Mouse (Mus musculus): Measurements from ENCODE around the gene Cdk12. TPM values are rescaled to one million over a fixed set of nuclear protein-coding genes. Genes with fewer than 3 reads are reported as not detected.

Gene Cdk12
- 39.0 TPM for polyA plus RNA-seq (2014; fragmentation: Illumina TruSeq; extraction: RNeasy Lipid Tissue Mini Kit (QIAGEN cat#74804); ENCODE audit: low read depth, low replicate concordance)

DNA sequence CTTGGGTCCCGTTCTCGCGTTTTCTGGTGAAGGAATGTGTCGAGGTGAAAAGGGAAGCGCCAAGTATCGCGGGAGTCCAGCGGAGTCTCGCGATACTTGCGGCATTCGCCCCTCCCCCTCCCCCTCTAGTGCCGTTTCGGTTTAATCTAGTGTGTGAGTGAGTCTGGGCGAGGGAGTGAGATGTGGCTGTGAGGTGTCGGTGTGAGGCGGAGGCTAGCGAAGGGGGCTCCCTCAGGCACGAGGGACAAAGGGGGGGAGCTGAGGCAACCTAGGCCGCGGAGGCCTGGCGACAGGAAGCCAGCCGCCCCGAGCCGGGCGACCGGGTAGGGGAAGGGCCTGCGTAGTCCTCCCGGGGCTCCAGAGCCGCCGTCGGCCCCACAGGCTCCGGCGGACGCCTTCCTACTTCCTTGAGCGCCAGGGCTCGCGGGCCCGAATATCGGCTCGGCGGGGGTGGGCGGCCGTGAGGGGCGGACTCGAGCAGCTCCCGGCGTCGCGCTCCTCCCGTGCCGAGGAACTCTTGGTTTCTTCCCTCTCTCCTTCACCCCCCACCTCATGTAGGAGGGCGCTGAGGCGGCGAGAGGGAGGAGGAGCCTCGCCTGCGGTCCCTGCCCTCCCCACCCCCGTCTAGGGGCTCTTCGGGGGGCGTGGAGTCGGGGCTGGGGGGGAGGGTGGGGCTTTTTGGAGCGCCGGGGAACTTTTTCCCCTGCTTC is at the start of gene Cdk12:
TSS of gene Cdk12 (plus strand) at position 419 of the 710 bp plus-strand sequence.

DNA sequence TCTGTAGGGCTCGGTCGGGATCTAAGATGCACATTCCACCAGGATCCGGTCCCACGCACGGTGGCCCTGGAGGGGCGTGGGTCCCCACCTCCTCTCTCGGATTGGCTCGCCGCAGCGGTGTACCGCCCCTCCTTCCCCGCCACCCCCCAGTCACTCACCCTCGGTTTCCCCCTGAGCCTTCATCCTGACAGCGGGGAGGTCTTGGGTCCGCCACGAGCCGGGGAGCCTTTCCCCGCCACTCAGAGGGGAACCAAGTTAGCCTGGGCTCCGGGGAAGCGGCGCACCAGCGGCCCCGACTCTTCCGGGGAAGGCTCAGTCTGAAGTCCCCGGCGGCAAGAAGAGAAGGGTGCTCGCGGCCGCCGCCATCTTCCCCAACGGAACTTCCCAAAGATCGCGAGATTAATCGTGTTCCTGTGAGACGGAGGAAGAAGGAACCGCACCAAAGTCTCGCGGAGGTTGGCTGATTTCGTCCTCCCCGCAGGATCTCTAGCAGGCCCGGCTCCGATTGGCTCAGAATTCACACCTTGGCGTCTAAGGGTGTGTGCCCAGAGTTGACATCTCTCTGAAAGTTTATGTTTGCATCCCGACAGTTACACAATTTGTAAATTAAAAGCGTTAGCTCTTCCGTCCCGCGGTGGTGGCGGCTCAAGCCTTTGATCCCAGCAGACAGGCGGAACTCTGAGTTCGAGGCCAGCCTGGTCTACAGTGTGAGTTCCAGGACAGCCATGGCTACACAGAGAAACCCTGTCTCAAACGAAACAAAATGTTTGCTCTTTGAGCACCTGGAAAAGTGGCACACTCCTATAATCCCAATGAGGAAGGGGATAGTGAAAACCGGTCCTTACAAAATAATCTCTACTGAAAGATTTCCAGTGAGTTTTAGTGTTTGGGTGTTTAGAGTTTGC is 9.7 kb upstream of the Cdk12 start, which contains the start of gene Med1:
TSS of gene Med1 (minus strand) at position 393 of the 905 bp plus-strand sequence.

Other genes with a start within 250 kb of the Cdk12 start
- 2.4 TPM for gene Plxdc1, start 216.6 kb upstream of the Cdk12 start, polyA plus RNA-seq (2014; fragmentation: Illumina TruSeq; extraction: RNeasy Lipid Tissue Mini Kit (QIAGEN cat#74804); ENCODE audit: low read depth, low replicate concordance)
- 0.27 TPM for gene Arl5c, start 206.9 kb upstream of the Cdk12 start, polyA plus RNA-seq (2014; fragmentation: Illumina TruSeq; extraction: RNeasy Lipid Tissue Mini Kit (QIAGEN cat#74804); ENCODE audit: low read depth, low replicate concordance)
- 2.3 TPM for gene Cacnb1, start 180.0 kb upstream of the Cdk12 start, polyA plus RNA-seq (2014; fragmentation: Illumina TruSeq; extraction: RNeasy Lipid Tissue Mini Kit (QIAGEN cat#74804); ENCODE audit: low read depth, low replicate concordance)
- 55.1 TPM for gene Rpl19, start 176.3 kb upstream of the Cdk12 start, polyA plus RNA-seq (2014; fragmentation: Illumina TruSeq; extraction: RNeasy Lipid Tissue Mini Kit (QIAGEN cat#74804); ENCODE audit: low read depth, low replicate concordance)
- 0.64 TPM for gene Stac2, start 149.6 kb upstream of the Cdk12 start, polyA plus RNA-seq (2014; fragmentation: Illumina TruSeq; extraction: RNeasy Lipid Tissue Mini Kit (QIAGEN cat#74804); ENCODE audit: low read depth, low replicate concordance)
- 14.0 TPM for gene Fbxl20, start 52.7 kb upstream of the Cdk12 start, polyA plus RNA-seq (2014; fragmentation: Illumina TruSeq; extraction: RNeasy Lipid Tissue Mini Kit (QIAGEN cat#74804); ENCODE audit: low read depth, low replicate concordance)
- 134 TPM for gene Med1, start 9.8 kb upstream of the Cdk12 start, polyA plus RNA-seq (2014; fragmentation: Illumina TruSeq; extraction: RNeasy Lipid Tissue Mini Kit (QIAGEN cat#74804); ENCODE audit: low read depth, low replicate concordance)
- gene Neurod2, start 126.6 kb downstream of the Cdk12 start, polyA plus RNA-seq (2014; fragmentation: Illumina TruSeq; extraction: RNeasy Lipid Tissue Mini Kit (QIAGEN cat#74804); ENCODE audit: low read depth, low replicate concordance) = not detected
- gene Ppp1r1b, start 145.3 kb downstream of the Cdk12 start, polyA plus RNA-seq (2014; fragmentation: Illumina TruSeq; extraction: RNeasy Lipid Tissue Mini Kit (QIAGEN cat#74804); ENCODE audit: low read depth, low replicate concordance) = 0.18 TPM
- 0.36 TPM for gene Stard3, start 155.3 kb downstream of the Cdk12 start, polyA plus RNA-seq (2014; fragmentation: Illumina TruSeq; extraction: RNeasy Lipid Tissue Mini Kit (QIAGEN cat#74804); ENCODE audit: low read depth, low replicate concordance)
- gene Tcap, start 180.8 kb downstream of the Cdk12 start, polyA plus RNA-seq (2014; fragmentation: Illumina TruSeq; extraction: RNeasy Lipid Tissue Mini Kit (QIAGEN cat#74804); ENCODE audit: low read depth, low replicate concordance) = not detected
- gene Pnmt, start 183.4 kb downstream of the Cdk12 start, polyA plus RNA-seq (2014; fragmentation: Illumina TruSeq; extraction: RNeasy Lipid Tissue Mini Kit (QIAGEN cat#74804); ENCODE audit: low read depth, low replicate concordance) = not detected
- 0.20 TPM for gene Pgap3, start 197.4 kb downstream of the Cdk12 start, polyA plus RNA-seq (2014; fragmentation: Illumina TruSeq; extraction: RNeasy Lipid Tissue Mini Kit (QIAGEN cat#74804); ENCODE audit: low read depth, low replicate concordance)
- gene Erbb2, start 209.4 kb downstream of the Cdk12 start, polyA plus RNA-seq (2014; fragmentation: Illumina TruSeq; extraction: RNeasy Lipid Tissue Mini Kit (QIAGEN cat#74804); ENCODE audit: low read depth, low replicate concordance) = 0.07 TPM
- 40.6 TPM for gene Mien1, start 235.9 kb downstream of the Cdk12 start, polyA plus RNA-seq (2014; fragmentation: Illumina TruSeq; extraction: RNeasy Lipid Tissue Mini Kit (QIAGEN cat#74804); ENCODE audit: low read depth, low replicate concordance)
- 0.24 TPM for gene Grb7, start 243.3 kb downstream of the Cdk12 start, polyA plus RNA-seq (2014; fragmentation: Illumina TruSeq; extraction: RNeasy Lipid Tissue Mini Kit (QIAGEN cat#74804); ENCODE audit: low read depth, low replicate concordance)

Data from testis, adult 10 weeks (tissue).